Mouse (Mus musculus) liver, postnatal 0 days (tissue): ENCODE data around the gene Rgs6. TPM values are rescaled to one million over a fixed set of nuclear protein-coding genes. Genes with fewer than 3 reads are reported as not detected.

ENCODE experiments used
- ATAC-seq: fragments of 200-750 bp; cut with Nextera tagmentation; 2 replicates; pipeline ENCODE4 v1.8.0; 2017; ENCODE audit warnings: mild to moderate bottlenecking, moderate library complexity
- DNase-seq: peaks from one replicate; pipeline ENCODE4 v3.0.0-alpha.2; 2016
- H3K27ac ChIP-seq: fragments of 300-500 bp; sonication (generic); 2 replicates; pipeline ENCODE4 v1.5.1; 2014; ENCODE audit warnings: antibody characterized with exemption, moderate library complexity, mild to moderate bottlenecking, low read depth
- H3K27me3 ChIP-seq: fragments of 300-500 bp; sonication (generic); 2 replicates; pipeline ENCODE4 v1.6.1; 2014; ENCODE audit warnings: low read length, control low read depth, mixed read lengths; ENCODE audit not compliant: insufficient read depth
- H3K36me3 ChIP-seq: fragments of 300-500 bp; sonication (generic); replicated peaks from 2 replicates; pipeline ENCODE4 v1.6.1; 2014; ENCODE audit warnings: mild to moderate bottlenecking, control low read depth, low read length, moderate library complexity, mixed read lengths; ENCODE audit not compliant: insufficient read depth
- H3K4me1 ChIP-seq: fragments of 300-500 bp; sonication (generic); 2 replicates; pipeline ENCODE4 v1.6.1; 2014; ENCODE audit warnings: antibody characterized with exemption, mild to moderate bottlenecking, control low read depth; ENCODE audit not compliant: insufficient read depth
- H3K4me2 ChIP-seq: fragments of 300-500 bp; sonication (generic); 2 replicates; pipeline ENCODE4 v1.6.1; 2014; ENCODE audit warnings: low read depth, mild to moderate bottlenecking, low read length, moderate library complexity, mixed read lengths
- H3K4me3 ChIP-seq: fragments of 300-500 bp; sonication (generic); 2 replicates; pipeline ENCODE4 v1.5.1; 2014; ENCODE audit warnings: low read depth, low read length
- H3K9ac ChIP-seq: fragments of 300-500 bp; sonication (generic); replicated peaks from 2 replicates; pipeline ENCODE4 v1.6.1; 2014; ENCODE audit warnings: mild to moderate bottlenecking, moderate library complexity
- H3K9me3 ChIP-seq: fragments of 300-500 bp; sonication (generic); 2 replicates; pipeline ENCODE4 v1.6.1; 2016; ENCODE audit warnings: mild to moderate bottlenecking, control low read depth, low read length, mixed read lengths
- CTCF ChIP-seq: sonication (generic); IDR thresholded peaks from 2 replicates; pipeline ENCODE4 v1.5.1; 2016; ENCODE audit warnings: antibody characterized with exemption, low read depth
- EP300 ChIP-seq: IDR thresholded peaks from 2 replicates; pipeline ENCODE4 v1.6.1; 2016; ENCODE audit warnings: antibody characterized with exemption, low read depth, mild to moderate bottlenecking
- WGBS: fragments of 180-500 bp; shearing (Covaris S2); extraction: QIAGEN DNeasy Blood & Tissue Kit; methylation state at CpG from one replicate; pipeline ENCODE4 v1.1.7; 2014; ENCODE audit not compliant: insufficient replicate concordance; 5-methylcytosine and 5-hydroxymethylcytosine counted together
- polyA plus RNA-seq: library from polyadenylated mRNA; unstranded; fragments of >200 nt; fragmentation: Nextera tagmentation; extraction: Ambion mirVana; gene quantifications from 2 replicates; pipeline ENCODE4 v1.2.1, GENCODE M21; 2015

Rgs6 gene
- polyA plus RNA-seq, 1 experiment from 2014 or later = 0.09 TPM

- Histone ChIP-seq H3K4me1 (no peaks in the 10 kb centered on the region; the same call in 1 of the 2 replicates), H3K27me3 (no peaks in the 10 kb centered on the region), H3K27ac (no peak overlapping the region), H3K9me3 (no peaks in the 10 kb centered on the region), H3K9ac (no peak overlapping the region), H3K36me3 (no peaks in the 10 kb centered on the region), H3K4me3 (no peak overlapping the region), H3K4me2 (no peak overlapping the region)
- WGBS = 74% methylated on average over 3 of the region's 3 CpGs
- ATAC-seq (peak; percentile 68; the same call in 1 of the 2 replicates), DNase-seq (no peak)
- no peak for TF ChIP-seq CTCF
- no peak for TF ChIP-seq EP300
These were observed 390.2 kb downstream of the Rgs6 start for GRCm38 (mm10) chr12:82978275-82978674.

GRCm38 (mm10) chr12:82982716-82983115 is 394.6 kb downstream of the Rgs6 start:
- H3K4me1 ChIP-seq = no peaks in the 10 kb centered on the region; the same call in 1 of the 2 replicates
- no peaks in the 10 kb centered on the region for H3K36me3 ChIP-seq
- TF ChIP-seq CTCF (no peak), EP300 (no peak)
- no peak overlapping the region for H3K9ac ChIP-seq
- 85% methylated on average over 4 of the region's 4 CpGs for WGBS
- H3K9me3 ChIP-seq = no peaks in the 10 kb centered on the region
- no peaks in the 10 kb centered on the region for H3K27me3 ChIP-seq
- ATAC-seq (no peak), DNase-seq (no peak)
- no peak overlapping the region for H3K27ac ChIP-seq
- no peak overlapping the region for H3K4me2 ChIP-seq
- H3K4me3 ChIP-seq = no peak overlapping the region

- Histone ChIP-seq H3K9ac (no peak overlapping the region), H3K4me1 (no peaks in the 10 kb centered on the region), H3K27me3 (no peaks in the 10 kb centered on the region), H3K4me2 (no peak overlapping the region), H3K27ac (no peak overlapping the region), H3K36me3 (no peaks in the 10 kb centered on the region), H3K4me3 (no peak overlapping the region), H3K9me3 (no peaks in the 10 kb centered on the region)
- WGBS = 78% methylated on average over 8 of the region's 8 CpGs
- TF ChIP-seq CTCF (no peak), EP300 (no peak)
- DNase-seq (no peak), ATAC-seq (no peak)
These were observed 397.2 kb downstream of the Rgs6 start for GRCm38 (mm10) chr12:82985300-82985699.

GRCm38 (mm10) chr12:82987661-82988060 is 399.6 kb downstream of the Rgs6 start:
- H3K4me1 ChIP-seq = no peaks in the 10 kb centered on the region
- no peak for ATAC-seq
- H3K36me3 ChIP-seq = no peaks in the 10 kb centered on the region
- H3K9me3 ChIP-seq = no peaks in the 10 kb centered on the region
- no peaks in the 10 kb centered on the region for H3K27me3 ChIP-seq
- H3K9ac ChIP-seq = no peak overlapping the region
- no peak for DNase-seq
- H3K4me2 ChIP-seq = no peak overlapping the region
- 58% methylated on average over 1 of the region's 1 CpGs for WGBS
- H3K27ac ChIP-seq = no peak overlapping the region
- no peak overlapping the region for H3K4me3 ChIP-seq
- TF ChIP-seq CTCF = no peak
- no peak for TF ChIP-seq EP300

GRCm38 (mm10) chr12:82993905-82994304 is 405.8 kb downstream of the Rgs6 start:
- DNase-seq (no peak), ATAC-seq (no peak)
- Histone ChIP-seq H3K9me3 (no peaks in the 10 kb centered on the region), H3K9ac (no peak overlapping the region), H3K27me3 (no peaks in the 10 kb centered on the region), H3K4me2 (no peak overlapping the region), H3K4me1 (no peaks in the 10 kb centered on the region), H3K4me3 (no peak overlapping the region), H3K27ac (no peak overlapping the region), H3K36me3 (no peaks in the 10 kb centered on the region)
- no peak for TF ChIP-seq CTCF
- no peak for TF ChIP-seq EP300
- WGBS = 47% methylated on average over 4 of the region's 4 CpGs

GRCm38 (mm10) chr12:82996775-82997174 is 408.7 kb downstream of the Rgs6 start:
- 55% methylated on average over 4 of the region's 4 CpGs for WGBS
- Histone ChIP-seq H3K4me1 (no peaks in the 10 kb centered on the region), H3K27ac (no peak overlapping the region), H3K9me3 (no peaks in the 10 kb centered on the region), H3K27me3 (no peaks in the 10 kb centered on the region), H3K4me3 (no peak overlapping the region), H3K4me2 (no peak overlapping the region), H3K9ac (no peak overlapping the region), H3K36me3 (no peaks in the 10 kb centered on the region)
- no peak for TF ChIP-seq EP300
- no peak for TF ChIP-seq CTCF
- DNase-seq = no peak
- no peak for ATAC-seq

- Histone ChIP-seq H3K4me1 (no peaks in the 10 kb centered on the region), H3K27ac (no peak overlapping the region), H3K4me2 (no peak overlapping the region), H3K4me3 (no peak overlapping the region), H3K9me3 (no peaks in the 10 kb centered on the region), H3K9ac (no peak overlapping the region), H3K27me3 (no peaks in the 10 kb centered on the region), H3K36me3 (no peaks in the 10 kb centered on the region)
- no peak for TF ChIP-seq CTCF
- TF ChIP-seq EP300 = no peak
- DNase-seq (no peak), ATAC-seq (no peak)
- WGBS = 77% methylated on average over 10 of the region's 10 CpGs
These were observed 410.7 kb downstream of the Rgs6 start for GRCm38 (mm10) chr12:82998682-82999332.
